Mouse (Mus musculus) neutrophil, adult 59 days (primary cell): ENCODE data around the gene Srsf2. TPM values are rescaled to one million over a fixed set of nuclear protein-coding genes. Genes with fewer than 3 reads are reported as not detected.

Source experiments
- total RNA-seq, 2 experiments: library from RNA; stranded (reverse); gene quantifications; 1 replicate in 1 of 2; 2 replicates in 1 of 2; pipeline ENCODE4 v1.2.4; 2023

Srsf2 gene
- 100 to 1,000 TPM; 266 to 284 TPM for total RNA-seq

DNA sequence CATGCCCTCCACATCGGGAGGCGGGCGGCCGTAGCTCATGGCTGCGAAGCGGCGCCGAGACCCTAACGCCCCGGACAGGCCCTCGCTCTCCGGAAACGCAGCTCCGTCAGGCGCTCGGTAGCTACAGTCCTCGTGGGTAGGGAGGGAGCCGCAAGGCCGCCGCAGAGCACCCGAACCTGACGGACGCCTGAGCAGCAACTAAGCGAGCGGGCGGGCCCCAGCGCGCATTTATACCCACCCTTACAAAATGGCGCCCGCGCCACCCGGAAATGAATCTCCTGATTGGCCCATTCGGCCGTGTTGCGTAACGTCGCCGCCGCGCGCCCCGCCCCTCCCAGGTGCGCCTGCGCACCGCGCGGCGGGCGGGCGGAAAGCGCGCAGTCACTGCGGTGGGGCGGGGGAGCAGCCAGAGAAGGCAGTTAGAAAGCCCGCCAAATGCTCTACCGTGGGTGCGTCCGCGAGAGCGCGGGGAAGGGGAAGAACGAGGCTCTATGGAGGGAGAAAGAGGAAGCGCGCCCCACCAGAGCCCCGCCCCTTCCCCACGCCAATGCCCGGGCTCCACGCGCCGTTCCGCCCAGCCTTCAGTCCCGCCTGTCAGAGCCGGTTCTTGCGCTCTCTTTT, at the start of gene Srsf2:
Srsf2 (minus strand) TSS at position 204 of the 621 bp plus-strand sequence.

GRCm38 (mm10) chr11:116852291-116852890, 503 bp downstream of the Srsf2 start, which contains the start of gene Mfsd11:
Gene Mfsd11, plus strand, starts transcription at chr11:116852440.

DNA sequence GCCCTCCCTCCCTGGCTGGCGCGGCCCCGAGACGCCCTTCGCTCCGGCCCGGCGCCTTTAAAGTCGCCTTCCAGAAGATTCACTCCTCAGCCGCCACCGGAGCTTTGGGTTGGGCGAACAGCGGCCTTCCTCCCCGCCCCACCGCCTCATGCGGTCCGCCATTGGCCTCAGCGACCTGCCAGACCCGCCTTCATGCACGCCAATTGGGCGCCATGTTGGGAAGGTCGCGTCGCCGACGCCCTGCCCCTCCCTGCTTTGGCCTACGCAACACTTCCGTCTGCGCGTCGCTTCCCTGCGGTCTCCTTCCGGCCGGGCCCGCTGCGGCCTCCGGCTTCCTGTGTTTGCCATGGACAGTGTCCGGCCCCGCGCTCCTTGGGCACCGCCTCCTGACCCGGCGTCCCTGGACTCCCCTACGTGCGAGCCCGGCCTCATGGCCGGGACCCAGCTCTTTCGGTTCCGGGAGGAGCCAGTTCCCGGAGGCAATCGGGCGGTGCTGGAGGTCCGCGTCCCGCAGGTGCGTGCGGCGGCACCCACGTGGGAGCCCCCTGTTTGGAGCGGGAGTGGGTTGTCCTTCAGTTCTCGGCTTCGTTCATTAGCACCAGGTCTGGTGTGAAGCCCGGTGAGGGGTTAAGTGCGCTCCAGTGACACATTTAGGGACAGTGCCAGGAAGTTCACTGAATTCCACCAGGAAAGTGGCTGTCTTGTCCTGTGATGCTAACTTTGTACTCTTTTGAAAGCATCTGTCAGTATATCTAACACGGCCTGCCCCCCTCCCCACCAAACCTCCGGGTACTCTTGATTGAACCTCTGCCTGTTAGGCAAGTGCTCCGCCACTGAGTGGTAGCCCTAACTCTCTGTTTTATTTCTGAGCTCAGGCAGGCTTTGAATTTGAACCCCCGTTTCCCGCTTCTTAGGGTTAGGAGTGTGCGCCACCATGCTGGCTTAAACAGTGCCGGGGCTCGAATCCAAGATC, 9.3 kb downstream of the Srsf2 start, which contains the start of the genes Mettl23 and Jmjd6:
Mettl23 (plus strand) TSS at position 18 of the 973 bp plus-strand sequence.
Jmjd6 (minus strand) TSS at position 189 of the 973 bp plus-strand sequence.

DNA sequence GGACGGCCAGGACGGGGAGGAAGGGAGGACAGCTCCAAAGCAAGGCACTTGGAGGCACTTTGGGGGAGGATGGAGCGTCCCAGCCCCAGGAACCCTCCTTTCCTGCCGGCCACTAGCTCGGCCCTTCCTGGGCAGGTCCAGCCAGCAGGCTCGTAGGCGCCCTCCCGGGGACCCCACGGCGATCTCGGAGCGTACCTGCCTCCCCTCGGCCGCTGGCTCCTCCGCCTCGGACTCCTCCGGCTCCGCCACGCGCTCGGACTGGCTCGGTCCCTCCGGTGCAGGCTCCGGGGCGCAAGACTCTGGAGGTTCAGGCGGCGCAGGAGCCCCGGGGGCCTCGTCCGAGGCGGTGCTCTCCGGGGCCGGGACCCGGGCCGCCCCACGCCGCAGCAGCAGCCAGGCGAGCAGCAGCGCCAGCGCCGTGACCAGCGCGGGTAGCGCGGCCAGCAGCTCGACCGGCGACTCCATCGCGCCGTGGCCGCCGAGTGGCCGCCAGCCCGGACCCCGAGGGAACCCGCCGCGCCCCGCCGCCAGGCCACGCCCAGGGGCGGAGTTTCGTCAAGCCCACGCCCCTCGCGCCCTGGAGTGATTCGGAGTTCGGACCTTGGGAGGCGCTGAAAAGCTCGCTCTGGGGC, 25.2 kb downstream of the Srsf2 start, which contains the start of gene Mxra7:
Mxra7 (minus strand) TSS at position 513 of the 632 bp plus-strand sequence.

Other genes with a start within 250 kb of the Srsf2 start
- gene Rhbdf2, start 226.1 kb downstream of the Srsf2 start, total RNA-seq = 10 to 100 TPM; 93.8 to 95.4 TPM
- not detected for gene Prcd, start 199.6 kb downstream of the Srsf2 start, total RNA-seq
- not detected for gene Cygb, start 198.8 kb downstream of the Srsf2 start, total RNA-seq
- gene St6galnac1, start 77.6 kb downstream of the Srsf2 start, total RNA-seq = not detected
- gene Mxra7, start 25.0 kb downstream of the Srsf2 start, total RNA-seq = 1 to 10 TPM; 1.3 to 1.6 TPM
- gene Mettl23, start 9.8 kb downstream of the Srsf2 start, total RNA-seq = 10 to 100 TPM; 17.5 to 24.8 TPM
- gene Jmjd6, start 9.6 kb downstream of the Srsf2 start, total RNA-seq = 10 to 100 TPM; 78.1 to 81.3 TPM
- 10 to 100 TPM; 22.2 to 27.5 TPM for gene Mfsd11, start 654 bp downstream of the Srsf2 start, total RNA-seq
- gene Mgat5b, start 65.8 kb upstream of the Srsf2 start, total RNA-seq = not detected